Mouse (Mus musculus) forebrain, embryonic 11.5 days (tissue): ENCODE results near the gene Wfs1. TPM values are rescaled to one million over a fixed set of nuclear protein-coding genes. Genes with fewer than 3 reads are reported as not detected.
A peak's percentile ranks its signal among the peaks of the same experiment; 100 is the strongest.

Experiments used
- ATAC-seq: fragments of 200-750 bp; cut with Nextera tagmentation; replicated peaks from 2 replicates; pipeline ENCODE4 v1.8.0; 2017; ENCODE audit warnings: moderate TSS enrichment; ENCODE audit not compliant: low FRiP score
- DNase-seq: peaks from one replicate; pipeline ENCODE4 v3.0.0-alpha.2; 2017; ENCODE audit warnings: low spot score
- H3K27ac ChIP-seq: fragments of 300-500 bp; sonication (generic); 2 replicates; pipeline ENCODE4 v1.5.1; 2014; ENCODE audit warnings: low read depth, low read length
- H3K27me3 ChIP-seq: fragments of 300-500 bp; sonication (generic); 2 replicates; pipeline ENCODE4 v1.6.1; 2014; ENCODE audit warnings: mild to moderate bottlenecking, low read length, mixed read lengths; ENCODE audit not compliant: control insufficient read depth, insufficient read depth
- H3K36me3 ChIP-seq: fragments of 300-500 bp; sonication (generic); 2 replicates; pipeline ENCODE4 v1.6.1; 2014; ENCODE audit warnings: mild to moderate bottlenecking, low read length, moderate library complexity, mixed read lengths; ENCODE audit not compliant: control insufficient read depth, insufficient read depth
- H3K4me1 ChIP-seq: fragments of 300-500 bp; sonication (generic); replicated peaks from 2 replicates; pipeline ENCODE4 v1.6.1; 2014; ENCODE audit warnings: low read length, mixed read lengths; ENCODE audit not compliant: control insufficient read depth, insufficient read depth
- H3K4me2 ChIP-seq: fragments of 300-500 bp; sonication (generic); 2 replicates; pipeline ENCODE4 v1.6.1; 2014; ENCODE audit warnings: low read depth, mild to moderate bottlenecking, low read length, moderate library complexity, mixed read lengths; ENCODE audit not compliant: severe bottlenecking
- H3K4me3 ChIP-seq: fragments of 300-500 bp; sonication (generic); 2 replicates; pipeline ENCODE4 v1.5.1; 2014; ENCODE audit warnings: low read depth, low read length
- H3K9ac ChIP-seq: fragments of 300-500 bp; sonication (generic); 2 replicates; pipeline ENCODE4 v1.6.1; 2014; ENCODE audit warnings: low read length
- H3K9me3 ChIP-seq: fragments of 300-500 bp; sonication (generic); 2 replicates; pipeline ENCODE4 v1.6.1; 2016; ENCODE audit warnings: low read length, mixed read lengths; ENCODE audit not compliant: control insufficient read depth
- WGBS: fragments of 180-500 bp; shearing (Covaris S2); extraction: QIAGEN DNeasy Blood & Tissue Kit; methylation state at CpG from one replicate; pipeline ENCODE4 v1.1.7; 2014; 5-methylcytosine and 5-hydroxymethylcytosine counted together
- polyA plus RNA-seq: library from polyadenylated mRNA; unstranded; fragments of >200 nt; fragmentation: Nextera tagmentation; extraction: Ambion mirVana; gene quantifications from 2 replicates; pipeline ENCODE4 v1.2.1, GENCODE M21; 2014

Gene Wfs1
- polyA plus RNA-seq, 1 experiment from 2014 or later, result 8.8 TPM

- H3K36me3 ChIP-seq, result no peaks in the 10 kb centered on the region; the same call in 1 of the 2 replicates
- no peaks in the 10 kb centered on the region for H3K9me3 ChIP-seq
- no peak overlapping the region for H3K9ac ChIP-seq
- H3K4me3 ChIP-seq, result no peak overlapping the region
- WGBS, result 69% methylated on average over 9 of the region's 9 CpGs
- no peak for ATAC-seq
- no peak for DNase-seq
- H3K27me3 ChIP-seq, result no peaks in the 10 kb centered on the region
- H3K4me1 ChIP-seq, result no peaks in the 10 kb centered on the region; the same call in 1 of the 2 replicates
- H3K27ac ChIP-seq, result no peak overlapping the region
- H3K4me2 ChIP-seq, result no peak overlapping the region
Measured at GRCm38 (mm10) chr5:36977809-36978208, 11.2 kb downstream of the Wfs1 start.

- H3K36me3 ChIP-seq, result no peaks in the 10 kb centered on the region; the same call in 1 of the 2 replicates
- H3K27me3 ChIP-seq, result no peaks in the 10 kb centered on the region
- ATAC-seq (no peak), DNase-seq (peak; percentile 42)
- H3K9me3 ChIP-seq, result no peaks in the 10 kb centered on the region
- no peak overlapping the region for H3K4me3 ChIP-seq
- H3K9ac ChIP-seq, result no peak overlapping the region
- whole genome bisulfite sequencing, result 81% methylated on average over 13 of the region's 13 CpGs
- no peak overlapping the region for H3K27ac ChIP-seq
- no peaks in the 10 kb centered on the region for H3K4me1 ChIP-seq
- H3K4me2 ChIP-seq, result no peak overlapping the region
Measured at GRCm38 (mm10) chr5:36975336-36975735, 13.7 kb downstream of the Wfs1 start.

GRCm38 (mm10) chr5:36971587-36971986 is 17.4 kb downstream of the Wfs1 start:
- ATAC-seq (no peak), DNase-seq (no peak)
- no peaks in the 10 kb centered on the region for H3K9me3 ChIP-seq
- H3K27ac ChIP-seq, result no peak overlapping the region
- no peaks in the 10 kb centered on the region; the same call in 1 of the 2 replicates for H3K36me3 ChIP-seq
- H3K4me1 ChIP-seq, result no peaks in the 10 kb centered on the region
- no peak overlapping the region for H3K4me3 ChIP-seq
- H3K4me2 ChIP-seq, result no peak overlapping the region
- WGBS, result 90% methylated on average over 8 of the region's 8 CpGs
- no peak overlapping the region for H3K9ac ChIP-seq
- H3K27me3 ChIP-seq, result no peaks in the 10 kb centered on the region

GRCm38 (mm10) chr5:36960501-36960900 is 28.5 kb downstream of the Wfs1 start:
- H3K4me2 ChIP-seq, result no peak overlapping the region
- H3K27me3 ChIP-seq, result no peaks in the 10 kb centered on the region
- no peak for DNase-seq
- no peak overlapping the region for H3K9ac ChIP-seq
- no peaks in the 10 kb centered on the region for H3K36me3 ChIP-seq
- WGBS, result 34% methylated on average over 5 of the region's 5 CpGs
- H3K27ac ChIP-seq, result peak overlapping the region; percentile 37; the same call in 1 of the 2 replicates
- no peaks in the 10 kb centered on the region for H3K9me3 ChIP-seq
- ATAC-seq, result 0 out of 2 replicates have a peak, but pooled peaks have one; percentile 18
- H3K4me1 ChIP-seq, result peaks cover 6% of the 10 kb centered on the region; the same call in 1 of the 2 replicates
- no peak overlapping the region for H3K4me3 ChIP-seq

- no peak overlapping the region for H3K4me2 ChIP-seq
- no peak overlapping the region for H3K9ac ChIP-seq
- DNase-seq (peak; percentile 84), ATAC-seq (0 out of 2 replicates have a peak, but pooled peaks have one; percentile 56)
- H3K36me3 ChIP-seq, result no peaks in the 10 kb centered on the region
- WGBS, result 29% methylated on average over 5 of the region's 5 CpGs
- no peaks in the 10 kb centered on the region for H3K9me3 ChIP-seq
- no peaks in the 10 kb centered on the region for H3K27me3 ChIP-seq
- peaks cover 6% of the 10 kb centered on the region; the same call in 1 of the 2 replicates for H3K4me1 ChIP-seq
- H3K4me3 ChIP-seq, result no peak overlapping the region
- H3K27ac ChIP-seq, result no peak overlapping the region
Measured at GRCm38 (mm10) chr5:36958837-36959236, 30.2 kb downstream of the Wfs1 start.

GRCm38 (mm10) chr5:36955366-36955765 is 33.6 kb downstream of the Wfs1 start:
- Histone ChIP-seq H3K4me1 (peaks cover 3% of the 10 kb centered on the region; the same call in 1 of the 2 replicates), H3K9me3 (no peaks in the 10 kb centered on the region), H3K9ac (no peak overlapping the region), H3K4me3 (no peak overlapping the region), H3K4me2 (no peak overlapping the region), H3K27ac (no peak overlapping the region), H3K27me3 (no peaks in the 10 kb centered on the region), H3K36me3 (no peaks in the 10 kb centered on the region)
- ATAC-seq (no peak), DNase-seq (peak; percentile 71)
- WGBS, result 29% methylated on average over 4 of the region's 4 CpGs

GRCm38 (mm10) chr5:36952311-36952710 is 36.7 kb downstream of the Wfs1 start:
- Histone ChIP-seq H3K9ac (no peak overlapping the region), H3K27me3 (peaks cover 5% of the 10 kb centered on the region; the same call in 1 of the 2 replicates), H3K9me3 (no peaks in the 10 kb centered on the region), H3K27ac (no peak overlapping the region), H3K4me1 (no peaks in the 10 kb centered on the region), H3K4me3 (no peak overlapping the region), H3K4me2 (no peak overlapping the region), H3K36me3 (no peaks in the 10 kb centered on the region)
- ATAC-seq (no peak), DNase-seq (no peak)
- WGBS, result 93% methylated on average over 15 of the region's 15 CpGs

- ATAC-seq, result no peak
- no peak for DNase-seq
- no peak overlapping the region for H3K4me2 ChIP-seq
- no peak overlapping the region for H3K9ac ChIP-seq
- peaks cover 5% of the 10 kb centered on the region; the same call in 1 of the 2 replicates for H3K27me3 ChIP-seq
- no peak overlapping the region for H3K4me3 ChIP-seq
- 61% methylated on average over 2 of the region's 2 CpGs for WGBS
- no peak overlapping the region for H3K27ac ChIP-seq
- no peaks in the 10 kb centered on the region for H3K9me3 ChIP-seq
- H3K36me3 ChIP-seq, result no peaks in the 10 kb centered on the region
- no peaks in the 10 kb centered on the region for H3K4me1 ChIP-seq
Measured at GRCm38 (mm10) chr5:36950871-36951270, 38.1 kb downstream of the Wfs1 start.

- H3K27ac ChIP-seq, result no peak overlapping the region
- 15% methylated on average over 3 of the region's 3 CpGs for WGBS
- no peak overlapping the region for H3K9ac ChIP-seq
- no peak overlapping the region for H3K4me3 ChIP-seq
- ATAC-seq (no peak), DNase-seq (peak; percentile 86)
- H3K9me3 ChIP-seq, result no peaks in the 10 kb centered on the region
- peaks cover 6% of the 10 kb centered on the region for H3K4me1 ChIP-seq
- no peaks in the 10 kb centered on the region for H3K36me3 ChIP-seq
- H3K27me3 ChIP-seq, result peaks cover 5% of the 10 kb centered on the region
- no peak overlapping the region for H3K4me2 ChIP-seq
Measured at GRCm38 (mm10) chr5:36948831-36949230, 40.2 kb downstream of the Wfs1 start.
